Mouse (Mus musculus): ENCODE data around the gene Dpagt1. TPM values are rescaled to one million over a fixed set of nuclear protein-coding genes. Genes with fewer than 3 reads are reported as not detected.

Gene Dpagt1
- 8.7 and 13.1 TPM in 2 replicates for total RNA-seq (2014; rRNA removed)
- 57.4 and 71.7 TPM in 2 replicates for polyA plus RNA-seq (2012; rRNA removed)

GRCm38 (mm10) chr9:44325768-44326370 is at the start of gene Dpagt1:
Dpagt1 (plus strand) TSS chr9:44326019.
- Histone ChIP-seq H3K4me3 (ENCODE audit: insufficient read depth, low read depth, low read length) (peak within 1 kb of the TSS; percentile 78), H3K4me1 (ENCODE audit: control insufficient read depth, insufficient read depth, low read length) (peaks cover 4% of the 10 kb centered on the region; the same call in 1 of the 2 replicates), H3K9ac (ENCODE audit: low read depth, low read length) (peak within 1 kb of the TSS; percentile 83), H3K36me3 (ENCODE audit: control insufficient read depth, insufficient read depth, low read length) (peaks cover 7% of the 10 kb centered on the region; the same call in 1 of the 2 replicates), H3K27ac (replicated peaks; ENCODE audit: insufficient read depth, low read depth, low read length) (peak within 1 kb of the TSS; percentile 82), H3K27me3 (ENCODE audit: control insufficient read depth, insufficient read depth, low read length) (no peaks in the 10 kb centered on the region), H3K79me2 (ENCODE audit: control insufficient read depth, insufficient read depth, low read length) (peaks cover 8% of the 10 kb centered on the region; the same call in 1 of the 2 replicates)
- WGBS = 1% methylated on average over 12 of the region's 12 CpGs
- TF ChIP-seq POLR2A (IDR thresholded peaks at IDR 0.05; ENCODE audit: extremely low read depth, insufficient read depth, low read length) (no peak), CTCF (IDR thresholded peaks at IDR 0.05; ENCODE audit: low read depth, low read length) (no peak)
- peak; percentile 66 for DNase-seq (ENCODE audit: extremely low read depth, low read depth, low spot score)

GRCm38 (mm10) chr9:44283183-44283582 is 42.6 kb upstream of the Dpagt1 start:
- H3K36me3 ChIP-seq (ENCODE audit: control insufficient read depth, insufficient read depth, low read length) = no peaks in the 10 kb centered on the region
- H3K9ac ChIP-seq (ENCODE audit: low read depth, low read length) = no peak overlapping the region
- H3K27ac ChIP-seq (replicated peaks; ENCODE audit: insufficient read depth, low read depth, low read length) = no peak overlapping the region
- TF ChIP-seq CTCF (IDR thresholded peaks at IDR 0.05; ENCODE audit: low read depth, low read length) = no peak
- no peak for TF ChIP-seq POLR2A (IDR thresholded peaks at IDR 0.05; ENCODE audit: extremely low read depth, insufficient read depth, low read length)
- H3K4me3 ChIP-seq (ENCODE audit: insufficient read depth, low read depth, low read length) = no peak overlapping the region
- 0 out of 2 replicates have a peak, but pooled peaks cover 4% of the 10 kb centered on the region for H3K4me1 ChIP-seq (ENCODE audit: control insufficient read depth, insufficient read depth, low read length)
- no peak for DNase-seq (ENCODE audit: extremely low read depth, low read depth, low spot score)
- 69% methylated on average over 5 of the region's 5 CpGs for WGBS
- H3K79me2 ChIP-seq (ENCODE audit: control insufficient read depth, insufficient read depth, low read length) = no peaks in the 10 kb centered on the region
- H3K27me3 ChIP-seq (ENCODE audit: control insufficient read depth, insufficient read depth, low read length) = peaks cover 13% of the 10 kb centered on the region

- no peak overlapping the region for H3K27ac ChIP-seq (replicated peaks; ENCODE audit: insufficient read depth, low read depth, low read length)
- H3K9ac ChIP-seq (ENCODE audit: low read depth, low read length) = no peak overlapping the region
- no peaks in the 10 kb centered on the region for H3K36me3 ChIP-seq (ENCODE audit: control insufficient read depth, insufficient read depth, low read length)
- H3K27me3 ChIP-seq (ENCODE audit: control insufficient read depth, insufficient read depth, low read length) = peaks cover 13% of the 10 kb centered on the region
- 25% methylated on average over 6 of the region's 6 CpGs for WGBS
- H3K4me3 ChIP-seq (ENCODE audit: insufficient read depth, low read depth, low read length) = no peak overlapping the region
- TF ChIP-seq POLR2A (IDR thresholded peaks at IDR 0.05; ENCODE audit: extremely low read depth, insufficient read depth, low read length) (no peak), CTCF (IDR thresholded peaks at IDR 0.05; ENCODE audit: low read depth, low read length) (no peak)
- H3K4me1 ChIP-seq (ENCODE audit: control insufficient read depth, insufficient read depth, low read length) = peaks cover 4% of the 10 kb centered on the region; the same call in 1 of the 2 replicates
- DNase-seq (ENCODE audit: extremely low read depth, low read depth, low spot score) = no peak
- H3K79me2 ChIP-seq (ENCODE audit: control insufficient read depth, insufficient read depth, low read length) = no peaks in the 10 kb centered on the region
Observed at GRCm38 (mm10) chr9:44286256-44286850, 39.5 kb upstream of the Dpagt1 start.

- Histone ChIP-seq H3K27ac (replicated peaks; ENCODE audit: insufficient read depth, low read depth, low read length) (no peak overlapping the region), H3K4me3 (ENCODE audit: insufficient read depth, low read depth, low read length) (no peak overlapping the region), H3K27me3 (ENCODE audit: control insufficient read depth, insufficient read depth, low read length) (peaks cover 13% of the 10 kb centered on the region), H3K9ac (ENCODE audit: low read depth, low read length) (no peak overlapping the region), H3K36me3 (ENCODE audit: control insufficient read depth, insufficient read depth, low read length) (no peaks in the 10 kb centered on the region), H3K4me1 (ENCODE audit: control insufficient read depth, insufficient read depth, low read length) (peaks cover 4% of the 10 kb centered on the region; the same call in 1 of the 2 replicates), H3K79me2 (ENCODE audit: control insufficient read depth, insufficient read depth, low read length) (no peaks in the 10 kb centered on the region)
- no peak for TF ChIP-seq POLR2A (IDR thresholded peaks at IDR 0.05; ENCODE audit: extremely low read depth, insufficient read depth, low read length)
- no peak for TF ChIP-seq CTCF (IDR thresholded peaks at IDR 0.05; ENCODE audit: low read depth, low read length)
- DNase-seq (ENCODE audit: extremely low read depth, low read depth, low spot score) = no peak
- 40% methylated on average over 11 of the region's 11 CpGs for WGBS
Observed at GRCm38 (mm10) chr9:44287003-44287400, 38.8 kb upstream of the Dpagt1 start.

- no peak for DNase-seq (ENCODE audit: extremely low read depth, low read depth, low spot score)
- H3K79me2 ChIP-seq (ENCODE audit: control insufficient read depth, insufficient read depth, low read length) = no peaks in the 10 kb centered on the region
- TF ChIP-seq CTCF (IDR thresholded peaks at IDR 0.05; ENCODE audit: low read depth, low read length) = no peak
- no peak for TF ChIP-seq POLR2A (IDR thresholded peaks at IDR 0.05; ENCODE audit: extremely low read depth, insufficient read depth, low read length)
- H3K27ac ChIP-seq (replicated peaks; ENCODE audit: insufficient read depth, low read depth, low read length) = no peak overlapping the region
- 10% methylated on average over 45 of the region's 47 CpGs for WGBS
- peaks cover 13% of the 10 kb centered on the region for H3K27me3 ChIP-seq (ENCODE audit: control insufficient read depth, insufficient read depth, low read length)
- 0 out of 2 replicates have a peak, but pooled peaks cover 2% of the 10 kb centered on the region for H3K36me3 ChIP-seq (ENCODE audit: control insufficient read depth, insufficient read depth, low read length)
- peak overlapping the region; percentile 31; the same call in 1 of the 2 replicates for H3K4me3 ChIP-seq (ENCODE audit: insufficient read depth, low read depth, low read length)
- peak overlapping the region; percentile 14; the same call in 1 of the 2 replicates for H3K9ac ChIP-seq (ENCODE audit: low read depth, low read length)
- peaks cover 4% of the 10 kb centered on the region; the same call in 1 of the 2 replicates for H3K4me1 ChIP-seq (ENCODE audit: control insufficient read depth, insufficient read depth, low read length)
Observed at GRCm38 (mm10) chr9:44287401-44288075, 38.3 kb upstream of the Dpagt1 start.

All from liver, adult 2 months (tissue).